Mouse (Mus musculus): Measurements from ENCODE around the gene Kcnip3.

The Kcnip3 gene

GRCm38 (mm10) chr2:127522006-127522441 is at the start of gene Kcnip3:
TSS of gene Kcnip3 (minus strand) at chr2:127522094.
- peak; percentile 83 for DNase-seq (ENCODE audit: low spot score)

DNA sequence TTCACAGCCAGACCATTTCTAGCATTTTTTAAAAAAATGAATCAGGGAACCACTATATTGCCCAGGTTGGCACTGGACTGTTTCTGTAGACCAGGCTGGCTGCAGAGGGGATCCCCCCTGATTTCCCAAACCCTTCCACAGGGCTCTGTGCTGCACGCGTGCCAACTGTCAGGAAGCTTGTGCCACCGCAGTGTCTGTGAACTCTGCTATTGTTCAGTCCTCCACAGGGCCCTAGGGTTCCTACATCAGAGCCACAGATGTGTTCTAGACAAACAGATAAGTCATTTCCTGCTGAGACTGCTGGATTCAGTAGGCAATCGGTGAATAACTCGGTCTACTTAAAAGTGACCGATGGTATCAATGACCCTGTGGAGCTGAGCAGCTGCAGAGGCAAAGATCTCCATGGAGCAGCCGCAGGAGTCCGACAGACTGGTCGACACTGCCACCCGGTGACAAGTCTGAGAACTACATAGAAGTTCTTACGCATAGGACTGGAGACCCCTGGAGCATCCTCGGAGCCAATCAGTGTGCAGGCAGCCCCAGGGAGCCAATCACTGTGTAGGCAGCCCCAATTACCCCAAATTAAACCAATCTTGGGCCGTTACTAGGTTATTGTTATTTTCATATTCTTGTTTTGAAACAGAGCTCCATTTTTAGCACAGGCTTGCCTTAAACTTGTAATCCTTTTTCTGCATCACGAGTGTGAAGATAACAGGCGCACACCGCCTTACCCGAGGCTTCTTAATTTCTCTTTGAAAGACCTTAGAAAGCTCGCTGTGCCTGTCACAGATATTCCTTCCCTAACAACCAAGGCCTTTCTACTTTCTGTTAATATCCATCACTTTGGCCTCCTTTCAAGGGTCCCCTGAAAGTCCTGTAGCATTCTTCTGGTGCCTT is 37.4 kb upstream of the Kcnip3 start:
- DNase-seq (ENCODE audit: low spot score): peak; percentile 93

GRCm38 (mm10) chr2:127551078-127551477 is 29.2 kb upstream of the Kcnip3 start:
- peak; percentile 42 for DNase-seq (ENCODE audit: low spot score)

DNA sequence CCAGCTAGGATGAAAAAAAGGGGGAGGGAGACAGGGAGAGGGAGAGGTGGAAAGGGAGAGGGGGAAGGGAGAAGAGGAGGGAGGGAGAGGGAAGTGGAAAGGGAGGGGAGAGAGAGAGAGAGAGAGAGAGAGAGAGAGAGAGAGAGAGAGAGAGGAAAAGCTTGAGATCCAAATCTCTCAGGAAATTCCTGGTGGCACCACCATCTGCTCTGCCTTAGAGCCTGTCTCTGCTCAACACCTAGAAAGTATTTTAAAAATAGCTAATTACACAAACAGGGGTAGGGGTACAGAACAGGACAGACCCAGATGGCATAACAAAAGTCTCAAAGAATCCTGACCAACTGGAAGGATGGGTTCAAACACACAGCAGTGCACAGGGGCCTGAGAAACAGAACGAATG is 28.6 kb upstream of the Kcnip3 start:
- DNase-seq (ENCODE audit: low spot score): no peak

- DNase-seq (ENCODE audit: low spot score): no peak
Observed at GRCm38 (mm10) chr2:127549711-127550110, 27.8 kb upstream of the Kcnip3 start.

DNA sequence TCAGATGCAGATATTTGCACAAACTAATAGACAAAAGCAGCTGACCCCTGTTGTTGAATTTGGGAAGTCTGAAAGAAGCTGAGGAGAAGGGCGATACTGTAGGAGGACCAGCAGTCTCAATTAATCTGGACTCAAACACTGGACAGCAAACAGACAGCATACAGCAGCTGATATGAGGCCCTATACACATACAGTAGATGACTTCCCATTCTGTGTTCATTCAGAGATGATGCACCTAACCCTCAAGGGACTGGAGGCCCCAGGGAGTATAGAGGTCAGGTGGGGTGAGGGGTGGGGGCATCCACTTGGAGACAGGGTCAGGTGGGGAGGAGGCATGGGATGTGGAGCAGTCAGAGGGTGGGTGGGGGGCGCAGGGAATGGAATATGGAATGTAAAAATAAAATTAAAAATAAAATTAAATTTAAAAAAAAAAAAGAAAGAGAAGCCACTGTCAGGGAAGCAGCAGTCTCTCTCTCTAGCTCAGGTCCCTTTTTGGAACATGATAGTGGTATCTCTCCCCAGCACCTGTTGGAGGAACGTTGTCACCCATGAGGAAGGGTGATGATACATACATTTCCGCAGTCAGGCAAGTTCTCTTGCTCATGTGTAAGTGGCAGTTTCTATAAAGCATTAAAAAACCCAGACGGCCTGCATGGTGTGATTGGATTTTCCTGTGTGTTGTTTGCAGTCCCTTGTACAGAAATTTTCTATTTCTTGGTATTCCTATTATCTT is 26.6 kb upstream of the Kcnip3 start:
- no peak for DNase-seq (ENCODE audit: low spot score)

- DNase-seq (ENCODE audit: low spot score): no peak
Observed at GRCm38 (mm10) chr2:127541697-127542096, 19.8 kb upstream of the Kcnip3 start.

DNA sequence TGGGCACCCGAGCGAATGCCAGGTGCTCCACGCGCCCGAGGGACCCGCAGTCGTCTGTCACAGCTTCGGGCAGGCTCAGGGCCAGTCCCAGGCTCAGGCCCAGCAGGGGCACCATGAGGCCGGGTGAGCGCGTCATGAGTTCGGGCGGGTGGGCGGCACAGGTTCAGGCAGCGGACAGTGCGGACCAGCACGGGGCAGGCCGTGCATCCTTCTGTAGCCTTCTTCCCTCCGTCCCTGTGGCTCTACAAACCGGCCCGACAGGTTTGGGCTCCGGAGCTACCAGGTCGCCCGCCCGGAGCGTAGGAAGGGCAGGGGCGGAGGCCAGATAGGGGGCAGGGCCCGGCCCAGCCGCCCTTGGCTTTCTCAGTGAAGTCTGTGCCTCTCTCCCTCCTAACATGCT is 19.3 kb upstream of the Kcnip3 start, which contains the start of gene Prom2:
Gene Prom2 (minus strand): TSS at position 283 of the 400 bp plus-strand sequence.
- peak; percentile 28 for DNase-seq (ENCODE audit: low spot score)

GRCm38 (mm10) chr2:127539494-127539893 is 17.6 kb upstream of the Kcnip3 start:
- DNase-seq (ENCODE audit: low spot score): peak; percentile 28

DNA sequence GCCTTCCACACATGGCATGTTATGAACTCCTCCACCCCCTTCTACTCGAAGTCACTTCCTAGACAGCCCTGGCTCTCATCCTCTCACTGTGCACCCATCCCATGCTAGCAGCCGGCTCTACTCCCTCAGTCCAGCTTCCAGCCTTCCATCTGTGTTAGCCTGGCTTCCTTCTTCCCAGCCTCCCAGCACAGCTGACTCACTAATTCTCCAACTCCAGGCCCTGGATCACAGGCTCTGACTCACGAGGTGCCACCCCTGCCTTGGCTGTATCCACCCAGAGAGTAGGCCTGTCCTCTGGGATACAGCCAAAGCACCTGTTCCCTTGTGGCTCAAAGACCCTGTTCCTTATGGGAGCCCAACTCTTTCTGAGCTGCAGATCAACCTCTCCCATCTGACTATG is 15.7 kb upstream of the Kcnip3 start:
- peak; percentile 73 for DNase-seq (ENCODE audit: low spot score)

DNA sequence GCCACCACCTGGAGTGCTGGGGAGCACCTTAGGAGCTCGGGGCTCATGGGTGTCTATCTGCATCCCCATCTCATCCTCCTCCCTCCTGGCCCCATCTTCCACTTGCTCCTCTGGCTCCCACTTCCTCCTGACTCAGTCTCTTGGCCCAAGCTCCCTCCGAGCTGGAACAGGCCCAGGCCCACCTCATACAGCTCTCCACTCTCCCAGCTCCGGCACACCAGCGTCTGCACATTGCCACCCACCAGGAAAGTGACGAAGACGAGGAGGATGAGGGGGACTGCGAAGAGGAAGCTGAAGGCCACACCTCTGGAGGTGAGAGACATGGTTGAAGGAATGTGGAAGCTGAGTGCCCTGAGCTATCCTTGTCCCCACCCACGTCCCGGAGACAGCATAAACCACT is 13.5 kb upstream of the Kcnip3 start:
- no peak for DNase-seq (ENCODE audit: low spot score)

GRCm38 (mm10) chr2:127532379-127532778 is 10.5 kb upstream of the Kcnip3 start:
- no peak for DNase-seq (ENCODE audit: low spot score)

DNA sequence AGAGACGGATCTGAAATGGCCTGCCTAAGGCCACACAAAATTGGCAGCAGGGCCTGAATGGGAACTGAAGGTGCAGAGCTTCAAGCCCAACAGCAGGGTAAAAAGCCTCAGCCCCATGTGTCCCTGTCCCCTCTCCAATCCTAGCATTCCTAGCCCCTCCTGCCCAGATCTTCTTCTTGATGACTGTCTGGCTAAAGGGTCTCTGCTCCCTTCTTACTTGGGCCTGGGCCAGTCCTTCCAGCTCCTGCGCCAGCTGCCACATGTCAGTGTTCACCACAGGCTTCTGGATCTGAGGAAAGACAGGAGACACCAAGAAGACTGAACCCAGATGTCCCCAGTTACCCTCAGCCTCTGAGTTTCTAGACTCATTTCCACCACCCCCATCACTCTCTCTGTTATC is 9.7 kb upstream of the Kcnip3 start:
- peak; percentile 23 for DNase-seq (ENCODE audit: low spot score)

GRCm38 (mm10) chr2:127530418-127530817 is 8.5 kb upstream of the Kcnip3 start:
- DNase-seq (ENCODE audit: low spot score): no peak

DNA sequence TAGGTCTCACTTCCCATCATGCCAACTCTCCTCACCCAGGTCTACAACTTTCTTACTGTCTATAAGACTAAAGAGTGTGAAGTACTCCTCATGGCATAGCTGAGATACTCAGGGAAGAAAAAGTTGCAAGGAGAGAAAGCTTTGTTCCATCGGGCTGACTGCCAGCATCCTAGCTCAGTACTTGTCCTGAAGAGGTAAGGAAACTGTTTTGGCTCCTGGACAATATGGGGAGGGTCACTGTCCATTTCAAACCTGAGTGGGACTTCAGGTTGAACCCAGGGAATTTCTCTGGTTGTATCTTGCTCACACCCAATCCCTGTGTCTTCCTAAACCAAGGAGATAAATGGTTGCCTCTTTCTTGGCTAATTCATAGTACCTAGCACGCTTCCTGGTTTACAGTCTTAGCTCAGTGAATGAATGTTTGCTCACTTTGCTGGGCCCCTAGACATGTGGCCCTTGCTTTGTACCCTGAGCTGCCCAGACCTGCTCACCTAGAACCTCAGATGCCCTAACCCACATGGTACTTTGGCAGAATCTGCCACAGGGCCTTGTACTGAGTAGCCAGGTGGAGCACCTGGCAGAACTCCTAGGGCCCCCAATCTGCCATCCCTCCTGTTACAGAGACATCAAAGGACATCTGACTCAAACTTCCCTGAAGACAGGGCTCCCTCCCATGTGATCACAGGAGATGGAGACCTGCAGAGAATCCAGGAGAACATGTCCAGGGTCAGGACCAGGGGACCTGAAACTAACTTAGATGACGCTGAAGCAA is 3.3 kb upstream of the Kcnip3 start:
- DNase-seq (ENCODE audit: low spot score): no peak

- no peak for DNase-seq (ENCODE audit: low spot score)
Observed at GRCm38 (mm10) chr2:127523950-127524729, 2.2 kb upstream of the Kcnip3 start.

- DNase-seq (ENCODE audit: low spot score): peak; percentile 77
Observed at GRCm38 (mm10) chr2:127521172-127522005, 505 bp downstream of the Kcnip3 start.

- no peak for DNase-seq (ENCODE audit: low spot score)
Observed at GRCm38 (mm10) chr2:127520123-127520522, 1.8 kb downstream of the Kcnip3 start.

DNA sequence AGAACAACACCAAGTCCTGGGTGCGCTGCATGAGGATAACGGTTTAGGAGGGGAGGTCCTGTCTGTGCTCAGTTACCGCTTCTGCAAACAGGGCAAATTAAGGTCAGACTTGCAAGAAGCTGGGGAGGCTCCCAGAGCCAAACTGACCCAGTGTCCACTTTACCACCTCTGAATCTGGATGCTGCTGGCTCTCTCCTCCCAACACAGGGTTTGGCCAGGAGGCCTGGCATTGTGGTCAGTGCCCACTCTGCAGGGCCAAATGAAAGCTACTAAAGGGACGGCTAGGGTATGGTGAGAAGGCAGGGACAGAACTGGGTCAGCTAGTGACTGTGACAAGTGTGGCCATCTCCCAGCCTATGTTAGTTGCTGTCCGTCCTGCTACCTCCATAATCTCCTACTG is 2.6 kb downstream of the Kcnip3 start:
- no peak for DNase-seq (ENCODE audit: low spot score)

- no peak for DNase-seq (ENCODE audit: low spot score)
Observed at GRCm38 (mm10) chr2:127518831-127519230, 3.1 kb downstream of the Kcnip3 start.

GRCm38 (mm10) chr2:127518273-127518672 is 3.6 kb downstream of the Kcnip3 start:
- no peak for DNase-seq (ENCODE audit: low spot score)

All from MN1 (cell line).